Mouse (Mus musculus): ENCODE measurements at regions not wholly inside any gene's neighbourhood (a gene's known extent, or its start where the extent isn't known, plus 50 kb on each side); places are given as distances from the start of the nearest gene placed in this dataset.
A peak's percentile ranks its signal among the peaks of the same experiment; 100 is the strongest.

- DNase-seq (ENCODE audit: low spot score in 2 of 2), result no peak
These were observed 645.5 kb upstream of the Cdh11 start for GRCm38 (mm10) chr8:103430874-103431492.

GRCm38 (mm10) chr8:103433532-103434105, 648.2 kb upstream of the Cdh11 start:
- no peak for DNase-seq (ENCODE audit: low spot score in 2 of 2)

- no peak for DNase-seq (ENCODE audit: low spot score in 2 of 2)
These were observed 653.7 kb upstream of the Cdh11 start for GRCm38 (mm10) chr8:103438995-103439717.

- no peak for DNase-seq (ENCODE audit: low spot score in 2 of 2)
These were observed 655.7 kb upstream of the Cdh11 start for GRCm38 (mm10) chr8:103441163-103441562.

- no peak for DNase-seq (ENCODE audit: low spot score in 2 of 2)
These were observed 657.1 kb upstream of the Cdh11 start for GRCm38 (mm10) chr8:103442420-103443125.

GRCm38 (mm10) chr8:103444577-103444976, 656.8 kb upstream of the Cdh5 start:
- DNase-seq (ENCODE audit: low spot score in 2 of 2), result no peak

GRCm38 (mm10) chr8:103445378-103445777, 656.0 kb upstream of the Cdh5 start:
- no peak for DNase-seq (ENCODE audit: low spot score in 2 of 2)

- DNase-seq (ENCODE audit: low spot score in 2 of 2), result no peak
These were observed 653.5 kb upstream of the Cdh5 start for GRCm38 (mm10) chr8:103447916-103448315.

- peak in 1 of 2 experiments; percentile 6 for DNase-seq (ENCODE audit: low spot score in 2 of 2)
These were observed 649.9 kb upstream of the Cdh5 start for GRCm38 (mm10) chr8:103451381-103452018.

- no peak for DNase-seq (ENCODE audit: low spot score in 2 of 2)
These were observed 644.2 kb upstream of the Cdh5 start for GRCm38 (mm10) chr8:103457176-103457575.

- no peak for DNase-seq (ENCODE audit: low spot score in 2 of 2)
These were observed 637.9 kb upstream of the Cdh5 start for GRCm38 (mm10) chr8:103463557-103463956.

GRCm38 (mm10) chr8:103464777-103465353, 636.6 kb upstream of the Cdh5 start:
- no peak for DNase-seq (ENCODE audit: low spot score in 2 of 2)

GRCm38 (mm10) chr8:103467536-103468160, 633.8 kb upstream of the Cdh5 start:
- DNase-seq (ENCODE audit: low spot score in 2 of 2), result no peak

GRCm38 (mm10) chr8:103469049-103469448, 632.4 kb upstream of the Cdh5 start:
- no peak for DNase-seq (ENCODE audit: low spot score in 2 of 2)

- DNase-seq (ENCODE audit: low spot score in 2 of 2), result no peak
These were observed 631.1 kb upstream of the Cdh5 start for GRCm38 (mm10) chr8:103470316-103470715.

- no peak for DNase-seq (ENCODE audit: low spot score in 2 of 2)
These were observed 625.3 kb upstream of the Cdh5 start for GRCm38 (mm10) chr8:103475816-103476797.

- DNase-seq (ENCODE audit: low spot score in 2 of 2), result no peak
These were observed 619.2 kb upstream of the Cdh5 start for GRCm38 (mm10) chr8:103482033-103482720.

- DNase-seq (ENCODE audit: low spot score in 2 of 2), result no peak
These were observed 616.0 kb upstream of the Cdh5 start for GRCm38 (mm10) chr8:103485441-103485840.

GRCm38 (mm10) chr8:103489411-103489810, 612.0 kb upstream of the Cdh5 start:
- no peak for DNase-seq (ENCODE audit: low spot score in 2 of 2)

Measured in spleen, postnatal 36 days (tissue).